Mouse (Mus musculus) kidney, embryonic 14.5 days (tissue): ENCODE results near the gene Itgb3bp. TPM values are rescaled to one million over a fixed set of nuclear protein-coding genes. Genes with fewer than 3 reads are reported as not detected.

Source experiments
- ATAC-seq: fragments of 200-750 bp; cut with Nextera tagmentation; 2 replicates; pipeline ENCODE4 v1.8.0; 2017; ENCODE audit warnings: moderate number of reproducible peaks, mild to moderate bottlenecking, moderate TSS enrichment, moderate library complexity; ENCODE audit not compliant: low FRiP score, low TSS enrichment
- H3K27ac ChIP-seq: fragments of 300-500 bp; sonication (generic); 2 replicates; pipeline ENCODE4 v1.5.1; 2014; ENCODE audit warnings: low read depth, mild to moderate bottlenecking, low read length, moderate library complexity, mixed read lengths
- H3K27me3 ChIP-seq: fragments of 300-500 bp; sonication (generic); 2 replicates; pipeline ENCODE4 v1.6.1; 2014; ENCODE audit warnings: mild to moderate bottlenecking, low read length; ENCODE audit not compliant: control insufficient read depth, insufficient read depth
- H3K36me3 ChIP-seq: fragments of 300-500 bp; sonication (generic); 2 replicates; pipeline ENCODE4 v1.6.1; 2014; ENCODE audit warnings: low read length, mixed read lengths; ENCODE audit not compliant: control insufficient read depth, insufficient read depth
- H3K4me1 ChIP-seq: fragments of 300-500 bp; sonication (generic); 2 replicates; pipeline ENCODE4 v1.6.1; 2014; ENCODE audit warnings: low read length, mixed read lengths; ENCODE audit not compliant: control insufficient read depth, insufficient read depth
- H3K4me2 ChIP-seq: fragments of 300-500 bp; sonication (generic); replicated peaks from 2 replicates; pipeline ENCODE4 v1.6.1; 2014; ENCODE audit warnings: low read depth, mild to moderate bottlenecking, low read length
- H3K4me3 ChIP-seq: fragments of 300-500 bp; sonication (generic); 2 replicates; pipeline ENCODE4 v1.5.1; 2014; ENCODE audit warnings: mild to moderate bottlenecking, low read length
- H3K9ac ChIP-seq: fragments of 300-500 bp; sonication (generic); 2 replicates; pipeline ENCODE4 v1.6.1; 2014; ENCODE audit warnings: low read depth, mild to moderate bottlenecking, low read length, moderate library complexity
- H3K9me3 ChIP-seq: fragments of 300-500 bp; sonication (generic); 2 replicates; pipeline ENCODE4 v1.6.1; 2016; ENCODE audit warnings: low read length; ENCODE audit not compliant: control insufficient read depth
- WGBS: fragments of 180-500 bp; shearing (Covaris S2); extraction: QIAGEN DNeasy Blood & Tissue Kit; methylation state at CpG from one replicate; pipeline ENCODE4 v1.1.7; 2014; 5-methylcytosine and 5-hydroxymethylcytosine counted together
- polyA plus RNA-seq: library from polyadenylated mRNA; unstranded; fragments of >200 nt; fragmentation: Nextera tagmentation; extraction: Ambion mirVana; gene quantifications from 2 replicates; pipeline ENCODE4 v1.2.1, GENCODE M21; 2014

The Itgb3bp gene
- polyA plus RNA-seq, 1 experiment from 2014 or later = 39.6 TPM

- Histone ChIP-seq H3K27ac (no peak overlapping the region), H3K36me3 (peaks cover 32% of the 10 kb centered on the region; the same call in 1 of the 2 replicates), H3K4me1 (no peaks in the 10 kb centered on the region), H3K9me3 (0 out of 2 replicates have a peak, but pooled peaks cover under 1% of the 10 kb centered on the region), H3K4me3 (no peak overlapping the region), H3K4me2 (no peak overlapping the region), H3K27me3 (no peaks in the 10 kb centered on the region), H3K9ac (no peak overlapping the region)
- no peak for ATAC-seq
- WGBS = 87% methylated on average over 4 of the region's 4 CpGs
Observed at GRCm38 (mm10) chr4:99724331-99724730, 205.3 kb downstream of the Itgb3bp start.

- no peak for ATAC-seq
- 0 out of 2 replicates have a peak, but pooled peaks cover 4% of the 10 kb centered on the region for H3K4me1 ChIP-seq
- H3K4me3 ChIP-seq = no peak overlapping the region
- H3K27ac ChIP-seq = no peak overlapping the region
- no peaks in the 10 kb centered on the region for H3K27me3 ChIP-seq
- peaks cover 13% of the 10 kb centered on the region; the same call in 1 of the 2 replicates for H3K36me3 ChIP-seq
- 60% methylated on average over 4 of the region's 4 CpGs for WGBS
- no peak overlapping the region for H3K4me2 ChIP-seq
- H3K9ac ChIP-seq = no peak overlapping the region
- no peaks in the 10 kb centered on the region for H3K9me3 ChIP-seq
Observed at GRCm38 (mm10) chr4:99717905-99718304, 211.7 kb downstream of the Itgb3bp start.

GRCm38 (mm10) chr4:99715783-99716416 is 213.7 kb downstream of the Itgb3bp start:
- Histone ChIP-seq H3K36me3 (peaks cover 10% of the 10 kb centered on the region; the same call in 1 of the 2 replicates), H3K9ac (peak overlapping the region; percentile 73), H3K4me1 (0 out of 2 replicates have a peak, but pooled peaks cover 4% of the 10 kb centered on the region), H3K27me3 (no peaks in the 10 kb centered on the region), H3K4me2 (peak overlapping the region; percentile 48), H3K4me3 (peak overlapping the region; percentile 63), H3K9me3 (no peaks in the 10 kb centered on the region), H3K27ac (no peak overlapping the region)
- ATAC-seq = no peak; the same call in 1 of the 2 replicates
- 28% methylated on average over 25 of the region's 25 CpGs for WGBS

Other genes starting within 250 kb of the Itgb3bp start
- 27.2 and 34.1 TPM in 2 replicates for gene Alg6, start 214.1 kb downstream of the Itgb3bp start, polyA plus RNA-seq
- gene Efcab7, start 100.6 kb downstream of the Itgb3bp start, polyA plus RNA-seq = 23.7 and 28.6 TPM in 2 replicates
- gene Pgm1, start 399 bp downstream of the Itgb3bp start, polyA plus RNA-seq = 37.0 and 58.3 TPM in 2 replicates
- gene Ror1, start 166.0 kb upstream of the Itgb3bp start, polyA plus RNA-seq = 11.3 and 12.8 TPM in 2 replicates